Mouse (Mus musculus) liver, embryonic 11.5 days (tissue): ENCODE measurements around the gene Kif1b. TPM values are rescaled to one million over a fixed set of nuclear protein-coding genes. Genes with fewer than 3 reads are reported as not detected.
"Not testable (repeated sequence)": the region's sequence is repeated elsewhere in the genome, so short reads cannot be mapped to it uniquely, and the experiment has no call there.

Source experiments
- ATAC-seq: fragments of 200-750 bp; cut with Nextera tagmentation; replicated peaks from 2 replicates; pipeline ENCODE4 v1.8.0; 2017; ENCODE audit warnings: moderate number of reproducible peaks, mild to moderate bottlenecking, moderate TSS enrichment, moderate library complexity; ENCODE audit not compliant: low FRiP score
- DNase-seq: peaks from one replicate; pipeline ENCODE4 v3.0.0-alpha.2; 2017; ENCODE audit warnings: low spot score
- H3K27ac ChIP-seq: fragments of 300-500 bp; sonication (generic); 2 replicates; pipeline ENCODE4 v1.5.1; 2014; ENCODE audit warnings: mild to moderate bottlenecking, low read depth, low read length, control low read depth
- H3K27me3 ChIP-seq: fragments of 300-500 bp; sonication (generic); replicated peaks from 2 replicates; pipeline ENCODE4 v1.6.1; 2014; ENCODE audit warnings: low read length, mixed read lengths; ENCODE audit not compliant: control insufficient read depth, insufficient read depth
- H3K36me3 ChIP-seq: fragments of 300-500 bp; sonication (generic); 2 replicates; pipeline ENCODE4 v1.6.1; 2014; ENCODE audit warnings: mild to moderate bottlenecking, low read length, moderate library complexity, mixed read lengths; ENCODE audit not compliant: control insufficient read depth, insufficient read depth
- H3K4me1 ChIP-seq: fragments of 300-500 bp; sonication (generic); replicated peaks from 2 replicates; pipeline ENCODE4 v1.6.1; 2014; ENCODE audit warnings: low read length, mixed read lengths; ENCODE audit not compliant: control insufficient read depth, insufficient read depth
- H3K4me2 ChIP-seq: fragments of 300-500 bp; sonication (generic); 2 replicates; pipeline ENCODE4 v1.6.1; 2014; ENCODE audit warnings: mild to moderate bottlenecking, control low read depth, moderate library complexity
- H3K4me3 ChIP-seq: fragments of 300-500 bp; sonication (generic); 2 replicates; pipeline ENCODE4 v1.5.1; 2014; ENCODE audit warnings: low read depth, low read length, control low read depth
- H3K9ac ChIP-seq: fragments of 300-500 bp; sonication (generic); 2 replicates; pipeline ENCODE4 v1.6.1; 2014; ENCODE audit warnings: low read depth, low read length, control low read depth
- H3K9me3 ChIP-seq: fragments of 300-500 bp; sonication (generic); 2 replicates; pipeline ENCODE4 v1.6.1; 2016; ENCODE audit warnings: low read length, inconsistent platforms, mixed read lengths; ENCODE audit not compliant: control insufficient read depth
- WGBS: fragments of 180-500 bp; shearing (Covaris S2); extraction: QIAGEN DNeasy Blood & Tissue Kit; methylation state at CpG from one replicate; pipeline ENCODE4 v1.1.7; 2014; 5-methylcytosine and 5-hydroxymethylcytosine counted together
- polyA plus RNA-seq: library from polyadenylated mRNA; unstranded; fragments of >200 nt; fragmentation: Nextera tagmentation; extraction: Ambion mirVana; gene quantifications from 2 replicates; pipeline ENCODE4 v1.2.1, GENCODE M21; 2014

Gene Kif1b
- polyA plus RNA-seq, 1 experiment from 2014 or later = 14.8 TPM

DNA sequence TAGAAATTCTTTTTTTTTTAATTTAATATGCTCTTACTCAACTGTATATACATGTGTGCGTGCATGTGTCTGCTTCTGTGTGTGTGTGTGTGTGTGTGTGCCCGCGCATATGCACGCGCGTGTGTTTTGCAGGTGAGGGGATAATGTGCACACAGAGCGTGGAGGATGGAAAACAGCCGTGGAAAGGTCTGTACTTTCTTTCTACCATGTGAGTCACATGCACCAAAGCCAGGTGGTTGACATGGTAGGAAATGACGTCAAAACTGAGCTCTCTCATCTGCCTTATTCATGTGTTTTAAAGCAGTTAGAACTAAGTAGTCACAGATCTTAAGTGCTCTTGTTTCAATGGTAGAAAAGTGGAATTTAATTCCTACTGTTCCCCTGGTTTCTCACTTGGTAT is 91.5 kb downstream of the Kif1b start:
- Histone ChIP-seq H3K27ac (no peak overlapping the region), H3K4me2 (no peak overlapping the region), H3K4me3 (no peak overlapping the region)

DNA sequence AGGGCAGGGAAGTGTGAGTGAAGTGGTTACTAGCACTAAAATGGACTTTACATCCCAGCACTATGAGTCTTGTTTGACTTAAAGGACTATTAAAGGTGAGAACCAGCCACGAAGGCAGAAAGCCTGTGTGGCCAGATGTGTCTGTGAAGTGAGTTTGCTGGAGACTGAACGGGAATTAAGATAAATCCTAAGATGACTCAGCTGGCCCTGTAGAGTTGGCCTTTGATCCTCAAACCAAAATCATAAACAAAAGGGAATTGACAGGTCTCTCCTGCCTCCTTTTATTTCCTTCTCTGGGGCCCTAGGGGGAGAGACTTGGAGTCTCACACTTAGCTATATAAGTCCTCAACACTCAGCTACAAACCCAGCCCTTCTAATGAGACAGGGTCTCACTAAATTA is 92.1 kb downstream of the Kif1b start:
- H3K9me3 ChIP-seq = no peaks in the 10 kb centered on the region
- H3K4me1 ChIP-seq = no peaks in the 10 kb centered on the region
- H3K9ac ChIP-seq = no peak overlapping the region
- H3K4me2 ChIP-seq = no peak overlapping the region
- ATAC-seq = no peak
- H3K36me3 ChIP-seq = peaks cover 23% of the 10 kb centered on the region
- H3K4me3 ChIP-seq = no peak overlapping the region
- DNase-seq = no peak
- H3K27me3 ChIP-seq = no peaks in the 10 kb centered on the region
- WGBS = 46% methylated on average over 2 of the region's 2 CpGs
- no peak overlapping the region for H3K27ac ChIP-seq

More for the DNA sequence above, 91.5 kb downstream of the Kif1b start:
- no peak for DNase-seq
- H3K27me3 ChIP-seq = no peaks in the 10 kb centered on the region
- H3K9me3 ChIP-seq = no peaks in the 10 kb centered on the region
- 91% methylated on average over 9 of the region's 9 CpGs for WGBS
- no peaks in the 10 kb centered on the region for H3K4me1 ChIP-seq
- ATAC-seq = no peak
- H3K36me3 ChIP-seq = peaks cover 24% of the 10 kb centered on the region
- H3K9ac ChIP-seq = no peak overlapping the region

DNA sequence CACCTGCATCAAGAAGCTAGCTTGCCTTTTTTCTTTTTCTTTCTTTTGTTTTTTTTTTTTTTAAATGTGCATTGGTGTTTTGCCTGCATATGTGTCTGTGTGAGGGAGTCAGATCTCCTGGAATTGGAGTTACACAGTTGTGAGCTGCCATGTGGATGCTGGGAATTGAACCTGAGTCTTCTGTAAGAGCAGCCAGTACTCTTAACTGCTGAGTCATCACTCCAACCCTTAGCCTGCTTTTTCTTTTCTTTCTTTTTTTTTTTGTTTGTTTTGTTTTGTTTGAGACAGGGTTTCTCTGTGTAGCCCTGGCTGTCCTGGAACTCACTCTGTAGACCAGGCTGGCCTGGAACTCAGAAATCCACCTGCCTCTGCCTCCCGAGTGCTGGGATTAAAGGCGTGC is 93.0 kb downstream of the Kif1b start:
- H3K9ac ChIP-seq = not testable (repeated sequence)
- peaks cover 23% of the 10 kb centered on the region for H3K36me3 ChIP-seq
- 81% methylated on average over 2 of the region's 2 CpGs for WGBS

DNA sequence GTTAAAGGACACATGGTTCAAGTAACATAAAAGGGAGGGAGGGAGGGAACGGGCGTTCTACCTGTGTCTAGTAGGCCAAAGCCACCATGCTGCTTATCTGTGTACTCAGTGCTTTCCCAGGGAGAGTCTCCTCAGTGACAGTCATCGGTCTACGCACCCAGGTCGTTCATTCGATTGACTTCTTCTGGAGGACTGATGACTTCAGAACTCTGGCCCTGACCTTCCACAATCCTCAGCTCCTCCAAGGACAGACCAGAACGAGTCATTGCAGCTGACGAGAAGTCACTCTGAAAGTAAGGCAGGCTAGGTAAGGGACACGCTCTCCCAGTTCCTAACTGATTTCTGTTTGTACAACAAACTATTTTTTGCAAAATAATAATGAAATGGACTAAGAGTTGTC is 94.0 kb downstream of the Kif1b start:
- Histone ChIP-seq H3K9me3 (no peaks in the 10 kb centered on the region), H3K27ac (no peak overlapping the region), H3K4me1 (no peaks in the 10 kb centered on the region), H3K9ac (no peak overlapping the region), H3K4me3 (no peak overlapping the region), H3K36me3 (peaks cover 23% of the 10 kb centered on the region), H3K27me3 (no peaks in the 10 kb centered on the region), H3K4me2 (no peak overlapping the region)
- 95% methylated on average over 9 of the region's 9 CpGs for WGBS
- ATAC-seq (no peak), DNase-seq (no peak)

More for the DNA sequence above, 93.0 kb downstream of the Kif1b start:
- H3K4me1 ChIP-seq, H3K27me3 ChIP-seq, H3K4me2 ChIP-seq, ATAC-seq, DNase-seq, H3K9me3 ChIP-seq, H3K27ac ChIP-seq, H3K4me3 ChIP-seq: not testable (repeated sequence)

DNA sequence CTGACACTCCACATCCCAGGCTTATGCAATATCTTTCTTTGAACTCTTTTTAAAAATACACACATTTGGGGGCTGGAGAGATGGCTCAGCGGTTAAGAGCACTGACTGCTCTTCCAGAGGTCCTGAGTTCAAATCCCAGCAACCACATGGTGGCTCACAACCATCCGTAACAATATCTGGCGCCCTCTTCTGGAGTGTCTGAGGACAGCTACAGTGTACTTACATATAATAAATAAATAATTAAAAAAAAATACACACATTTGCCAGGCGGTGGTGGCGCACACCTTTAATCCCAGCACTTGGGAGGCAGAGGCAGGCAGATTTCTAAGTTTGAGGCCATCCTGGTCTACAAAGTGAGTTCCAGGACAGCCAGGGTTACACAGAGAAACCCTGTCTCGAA is 96.1 kb downstream of the Kif1b start:
- H3K9me3 ChIP-seq, H3K4me1 ChIP-seq, H3K4me3 ChIP-seq, H3K27ac ChIP-seq, H3K4me2 ChIP-seq, DNase-seq, H3K9ac ChIP-seq, ATAC-seq, H3K27me3 ChIP-seq: not testable (repeated sequence)
- H3K36me3 ChIP-seq = peaks cover 24% of the 10 kb centered on the region
- WGBS = 88% methylated on average over 6 of the region's 6 CpGs

DNA sequence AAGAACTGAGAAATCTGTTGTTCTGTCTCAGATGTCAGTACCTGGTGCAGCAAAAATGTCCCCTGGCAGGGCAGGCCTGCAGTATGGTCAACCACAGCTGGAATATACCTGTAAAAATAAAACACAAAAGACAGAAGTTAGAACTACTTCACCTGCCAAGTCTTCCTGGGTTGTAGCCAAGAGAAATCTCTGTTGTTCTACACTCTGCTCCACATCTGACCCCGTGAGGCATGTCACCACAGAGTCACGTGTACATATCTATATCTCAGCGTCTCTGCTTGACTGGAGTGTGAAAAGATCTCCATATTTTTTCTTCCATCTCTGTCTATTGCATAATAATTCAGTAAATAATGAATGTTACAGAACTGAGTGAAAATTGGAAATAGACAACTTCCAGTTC is 105.0 kb downstream of the Kif1b start:
- Histone ChIP-seq H3K27me3 (no peaks in the 10 kb centered on the region), H3K4me1 (no peaks in the 10 kb centered on the region), H3K4me3 (no peak overlapping the region), H3K27ac (no peak overlapping the region), H3K9ac (no peak overlapping the region), H3K4me2 (no peak overlapping the region), H3K9me3 (no peaks in the 10 kb centered on the region), H3K36me3 (peaks cover 17% of the 10 kb centered on the region)
- DNase-seq (no peak), ATAC-seq (no peak)
- WGBS = 82% methylated on average over 3 of the region's 3 CpGs

DNA sequence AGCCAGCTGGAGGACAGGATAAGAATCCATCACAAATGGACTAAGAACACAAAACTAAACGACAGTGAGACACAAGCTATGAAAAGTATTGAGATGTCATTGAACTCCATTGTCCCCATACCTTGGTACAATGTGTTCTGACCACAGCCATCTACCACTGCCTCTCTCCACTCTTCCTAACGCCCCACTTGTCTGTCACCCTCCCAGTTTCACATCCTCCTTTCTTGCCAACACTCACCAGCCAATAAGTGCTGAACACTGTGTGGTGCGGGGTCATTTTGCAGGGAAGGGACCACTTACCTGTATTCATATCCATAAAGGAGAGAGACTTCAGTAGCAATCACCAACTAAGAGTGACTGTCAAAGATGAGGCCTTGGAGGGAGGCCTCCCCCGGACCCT is 106.4 kb downstream of the Kif1b start:
- WGBS = 84% methylated on average over 4 of the region's 4 CpGs
- Histone ChIP-seq H3K9ac (no peak overlapping the region), H3K9me3 (no peaks in the 10 kb centered on the region), H3K27me3 (no peaks in the 10 kb centered on the region), H3K27ac (no peak overlapping the region), H3K4me2 (no peak overlapping the region), H3K36me3 (peaks cover 15% of the 10 kb centered on the region), H3K4me1 (no peaks in the 10 kb centered on the region), H3K4me3 (no peak overlapping the region)
- no peak for ATAC-seq
- no peak for DNase-seq

DNA sequence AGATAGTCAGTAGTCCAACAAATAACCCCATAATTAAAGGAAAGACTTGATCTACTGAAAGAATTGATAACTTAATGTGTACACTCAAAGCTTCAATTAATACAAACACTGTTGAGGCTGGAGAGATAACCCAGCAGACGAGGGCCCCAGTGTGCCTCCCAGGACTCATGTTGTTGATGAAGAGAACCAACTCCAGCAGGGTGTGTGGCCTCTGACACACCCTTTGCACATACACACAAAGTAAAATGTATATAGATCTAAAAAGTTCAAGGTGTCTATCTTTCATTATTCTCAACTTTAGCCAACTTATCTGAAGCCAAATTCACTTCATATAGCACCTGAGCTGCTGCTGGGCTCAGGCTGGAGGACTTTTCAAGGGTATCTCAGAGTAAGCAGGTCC is 110.3 kb downstream of the Kif1b start:
- Histone ChIP-seq H3K9me3 (no peaks in the 10 kb centered on the region), H3K9ac (no peak overlapping the region), H3K4me2 (no peak overlapping the region), H3K27me3 (no peaks in the 10 kb centered on the region), H3K4me1 (no peaks in the 10 kb centered on the region), H3K4me3 (no peak overlapping the region), H3K27ac (no peak overlapping the region), H3K36me3 (peaks cover 13% of the 10 kb centered on the region)
- 44% methylated on average over 1 of the region's 1 CpGs for WGBS
- DNase-seq (no peak), ATAC-seq (no peak)

DNA sequence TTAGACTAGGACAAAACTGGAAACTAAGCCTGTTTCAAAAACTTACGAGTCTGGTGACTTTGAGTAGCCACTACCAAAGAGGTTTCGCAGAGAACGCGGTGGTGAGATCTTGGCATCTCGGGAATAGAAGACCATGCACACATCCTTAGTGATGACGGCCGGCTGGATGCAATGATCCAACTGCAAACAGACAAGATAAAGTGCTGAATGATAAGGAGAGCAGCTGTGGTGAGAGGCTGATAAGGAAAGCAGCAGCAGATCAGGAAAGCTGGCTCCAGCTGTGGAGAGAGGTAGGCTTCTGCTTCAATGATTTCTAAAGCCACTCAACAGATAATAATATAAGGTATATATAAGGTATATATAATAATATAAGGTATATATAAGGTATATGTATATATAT is 116.4 kb downstream of the Kif1b start:
- no peak overlapping the region for H3K27ac ChIP-seq
- no peaks in the 10 kb centered on the region for H3K9me3 ChIP-seq
- no peak for ATAC-seq
- H3K27me3 ChIP-seq = no peaks in the 10 kb centered on the region
- H3K4me2 ChIP-seq = no peak overlapping the region
- 0 out of 2 replicates have a peak, but pooled peaks cover 3% of the 10 kb centered on the region for H3K36me3 ChIP-seq
- no peak overlapping the region for H3K9ac ChIP-seq
- 0 out of 2 replicates have a peak, but pooled peaks cover 3% of the 10 kb centered on the region for H3K4me1 ChIP-seq
- H3K4me3 ChIP-seq = no peak overlapping the region
- WGBS = 53% methylated on average over 7 of the region's 7 CpGs
- DNase-seq = no peak
